Mouse (Mus musculus): ENCODE measurements around the gene Tspan5.

The Tspan5 gene

DNA sequence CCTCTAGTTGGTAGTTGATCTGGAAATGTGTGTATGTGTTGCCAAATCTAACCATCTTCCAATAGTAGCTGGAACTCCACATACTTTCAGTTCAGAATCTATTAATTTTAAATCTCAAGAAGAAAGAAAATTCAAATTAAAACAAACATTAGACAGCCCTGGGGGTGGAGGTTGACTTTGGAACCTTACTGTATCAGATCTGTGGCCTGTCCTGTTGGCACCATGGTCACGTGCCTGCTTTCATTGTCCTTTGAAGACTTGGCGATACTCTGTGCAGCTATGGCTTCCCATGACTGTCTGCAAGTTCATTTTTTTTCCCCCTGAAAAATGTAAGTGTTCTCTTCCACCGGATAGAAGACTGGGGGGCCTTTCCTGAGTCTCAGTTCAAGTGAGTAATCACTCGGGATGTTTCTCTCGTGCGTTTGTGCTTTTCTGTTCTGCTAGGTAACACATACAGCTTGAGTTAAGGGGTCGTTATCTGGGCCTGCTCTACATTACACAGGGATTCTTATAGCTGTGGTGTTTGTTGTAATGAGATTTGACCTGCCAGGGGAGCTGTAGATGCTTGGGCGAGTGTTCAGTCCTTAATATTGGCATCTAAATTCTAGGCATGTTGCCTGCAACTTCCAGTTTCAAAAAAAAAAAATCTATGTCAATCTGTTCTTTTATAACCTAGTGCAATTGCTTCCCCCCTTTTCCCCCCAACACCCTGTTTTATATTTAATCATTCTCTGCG lies 32.0 kb downstream of the Tspan5 start:
- no peak for DNase-seq

DNA sequence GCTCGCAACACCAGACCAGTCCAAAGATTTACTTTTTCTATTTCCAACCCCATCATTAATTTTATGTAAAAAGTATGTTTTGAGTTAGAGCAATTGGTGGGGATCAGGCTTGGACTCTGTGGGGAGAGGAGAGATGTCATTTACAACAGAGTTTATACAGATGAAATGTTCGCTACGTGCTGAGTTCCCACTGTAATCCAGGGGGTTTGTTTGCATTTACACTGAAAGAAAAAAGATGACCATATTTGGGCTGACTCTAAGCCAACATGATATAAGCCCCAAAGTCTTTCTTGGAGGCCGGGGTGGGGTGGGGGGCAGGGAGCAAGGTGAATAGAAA lies 32.6 kb downstream of the Tspan5 start:
- DNase-seq = no peak

DNA sequence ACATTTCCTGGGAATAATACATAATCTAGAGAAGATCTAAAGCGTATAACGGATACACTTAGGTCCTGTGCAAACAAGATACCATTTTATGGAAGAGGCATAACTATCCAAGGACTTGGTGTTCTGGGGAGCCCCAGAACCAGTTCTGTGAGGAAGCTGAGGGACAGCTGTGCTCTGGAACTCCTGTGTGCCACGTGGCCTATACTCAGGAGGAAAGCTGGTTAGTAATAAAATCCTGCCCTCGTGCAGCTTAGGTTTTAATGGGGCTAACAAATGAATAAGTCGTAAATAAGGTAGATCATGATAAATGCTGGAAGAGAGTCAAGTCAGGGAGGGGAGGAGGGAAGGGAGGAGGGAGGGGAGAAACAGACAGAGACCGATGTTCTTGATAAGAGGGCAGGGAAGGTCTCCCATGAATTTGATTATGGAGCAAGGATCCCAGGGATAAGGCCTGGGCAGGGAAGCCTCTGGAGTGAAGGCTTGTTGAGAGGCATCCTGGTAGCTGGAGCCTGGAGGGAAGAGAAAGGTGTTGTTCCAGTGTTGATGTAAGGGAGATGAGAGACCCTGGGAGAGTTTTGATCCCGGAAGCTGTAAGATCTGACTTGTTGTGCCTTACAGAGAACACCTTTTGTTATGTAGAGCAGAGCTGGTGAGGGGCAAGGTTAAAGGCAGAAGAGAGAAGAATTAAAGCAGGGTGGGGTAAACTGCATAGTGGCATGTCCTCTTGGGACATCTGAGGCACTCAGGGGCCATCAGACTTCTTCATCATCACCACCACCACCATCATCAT lies 34.1 kb downstream of the Tspan5 start:
- no peak for DNase-seq

DNA sequence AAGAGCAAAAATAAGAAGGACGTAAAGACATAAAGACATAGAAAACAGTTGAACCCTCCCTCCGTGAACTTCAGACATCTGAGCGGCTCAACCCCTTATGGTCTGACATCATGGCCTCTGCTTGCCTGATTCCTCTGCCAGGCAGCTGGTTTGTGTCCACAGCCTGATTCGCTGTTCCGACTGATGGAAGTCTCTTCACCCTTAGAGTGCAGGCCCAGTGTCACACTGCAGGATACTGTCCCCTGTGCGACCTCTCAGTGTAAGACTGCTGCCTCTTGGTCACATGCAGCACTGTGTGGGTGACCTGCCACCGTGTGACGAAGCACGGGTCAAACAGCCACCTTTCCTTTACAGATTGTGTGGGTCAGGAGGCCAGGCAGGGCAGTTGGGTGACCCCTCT lies 39.5 kb downstream of the Tspan5 start:
- no peak for DNase-seq

DNA sequence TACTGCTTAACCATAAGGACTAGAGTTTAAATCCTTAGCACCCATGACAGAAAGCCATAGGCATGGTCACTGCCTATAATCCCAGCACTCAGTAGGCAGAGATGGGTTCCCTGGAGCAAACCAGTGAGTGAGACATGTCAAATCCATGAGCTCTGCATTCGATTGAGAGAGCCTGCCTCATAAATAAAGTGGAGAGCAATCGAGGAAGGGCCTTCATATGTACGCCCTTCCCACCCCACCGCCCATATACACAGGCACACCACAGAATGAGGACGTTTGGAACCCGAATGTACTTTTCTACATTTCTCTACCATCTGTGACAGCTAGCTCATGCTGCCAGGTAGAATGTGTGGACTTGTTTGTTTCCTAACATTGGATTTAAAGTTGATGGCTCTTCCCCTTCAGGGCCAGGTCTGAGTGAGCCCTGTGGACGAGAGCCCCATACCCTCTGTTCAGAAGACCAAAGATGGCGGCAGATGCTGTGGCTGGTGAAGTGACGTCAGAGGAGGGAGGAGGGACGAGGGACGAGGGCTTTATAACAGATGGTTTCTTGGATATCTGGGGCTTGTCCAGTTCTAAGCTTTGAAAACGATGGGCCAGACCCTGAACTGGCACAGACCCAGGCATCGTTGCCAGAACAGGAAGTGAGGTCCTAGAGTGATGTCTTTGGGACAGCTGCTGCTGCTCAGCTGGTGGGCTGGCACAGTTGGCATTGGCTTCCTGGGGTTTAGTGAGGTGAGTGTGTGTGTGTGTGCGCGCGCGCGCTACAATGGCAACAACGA lies 42.1 kb downstream of the Tspan5 start:
- DNase-seq = no peak

DNA sequence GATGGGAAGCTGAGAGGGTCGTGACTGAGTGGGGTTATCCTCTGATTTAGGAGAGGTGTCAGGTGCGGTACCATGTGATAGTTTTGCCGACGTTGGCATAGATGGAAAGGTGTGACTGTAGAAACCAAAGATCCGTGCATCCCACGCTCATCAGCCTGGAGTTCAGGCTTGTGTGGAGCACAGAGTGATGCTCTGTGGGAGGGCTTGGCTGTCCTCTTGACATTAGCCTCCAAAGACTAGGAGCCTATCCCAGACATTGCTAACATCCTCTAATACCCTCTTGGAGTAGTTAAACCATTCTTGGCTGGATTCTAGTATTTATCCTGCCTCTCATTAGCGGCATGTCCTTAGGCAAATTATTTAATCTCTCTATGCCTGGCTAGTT lies 42.6 kb downstream of the Tspan5 start:
- DNase-seq = no peak

DNA sequence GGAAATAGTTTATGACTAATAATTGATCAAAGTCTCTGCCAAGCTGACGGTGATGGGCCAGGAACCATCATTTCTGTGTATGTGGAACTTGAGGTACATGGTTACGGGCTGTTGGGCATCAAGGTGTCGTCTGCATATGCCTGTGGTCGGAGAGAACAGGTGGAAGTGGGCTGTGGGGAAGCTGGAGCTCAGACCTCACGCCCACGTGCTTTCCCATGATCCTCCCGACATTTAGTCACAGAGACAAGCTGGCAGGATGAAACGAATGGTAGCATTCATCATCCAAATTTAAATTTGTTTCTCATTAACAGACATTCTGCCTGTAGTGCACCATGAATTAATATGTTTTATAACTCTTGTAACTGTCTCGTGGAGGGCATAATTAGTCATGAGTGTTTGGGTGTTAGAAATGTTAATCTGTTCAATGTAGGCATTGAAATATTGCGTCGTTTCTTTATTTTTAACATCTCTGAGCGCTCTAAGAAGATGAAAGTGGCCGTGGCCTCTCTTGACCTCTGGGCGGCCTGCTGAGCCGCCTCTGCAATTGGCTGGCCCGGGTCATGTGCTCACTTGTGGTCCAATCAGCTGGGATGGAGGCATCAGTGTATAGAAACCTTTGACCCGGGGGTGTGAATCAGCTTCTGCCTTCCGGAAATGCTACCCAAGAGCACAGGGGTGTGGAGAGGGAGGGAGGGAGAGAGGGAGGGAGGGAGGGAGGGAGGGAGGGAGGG lies 45.9 kb downstream of the Tspan5 start:
- no peak for DNase-seq

DNA sequence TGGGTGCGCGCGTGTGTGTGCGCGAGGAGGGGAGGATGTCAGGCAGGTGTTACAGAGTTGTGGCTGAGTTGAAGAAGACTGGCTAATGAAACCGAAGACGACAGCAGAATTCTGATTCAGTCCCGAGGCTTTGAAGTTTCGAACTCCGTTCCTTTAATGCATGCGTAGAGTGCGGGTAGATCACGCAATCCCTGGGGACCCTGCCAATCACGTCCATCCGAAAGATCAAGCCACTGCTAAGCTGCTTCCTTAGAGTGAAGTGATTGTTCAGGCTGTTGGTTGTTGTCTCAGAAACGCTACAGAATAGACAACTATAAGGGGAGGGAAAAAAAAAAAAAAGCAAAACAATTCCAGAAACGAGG lies 46.5 kb downstream of the Tspan5 start:
- DNase-seq = no peak

DNA sequence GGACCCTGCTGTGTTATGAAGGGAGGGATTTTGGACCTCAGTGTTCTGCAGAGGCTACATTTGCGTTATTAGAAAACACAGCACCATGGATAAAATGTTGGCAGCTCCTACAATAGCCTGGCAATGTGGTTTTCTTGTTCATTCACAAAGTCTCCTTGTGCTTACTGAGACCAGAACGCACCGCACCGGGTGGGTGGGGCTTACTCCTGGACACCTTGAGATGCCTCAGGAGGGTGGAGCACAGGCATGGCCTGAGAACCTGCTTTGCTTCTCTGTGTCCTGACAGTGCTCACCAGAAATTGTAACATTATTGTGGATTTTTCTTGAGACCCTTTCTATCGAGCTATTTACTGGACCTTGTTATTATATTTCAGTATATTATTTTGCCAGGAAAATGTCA lies 47.3 kb downstream of the Tspan5 start:
- DNase-seq = no peak

DNA sequence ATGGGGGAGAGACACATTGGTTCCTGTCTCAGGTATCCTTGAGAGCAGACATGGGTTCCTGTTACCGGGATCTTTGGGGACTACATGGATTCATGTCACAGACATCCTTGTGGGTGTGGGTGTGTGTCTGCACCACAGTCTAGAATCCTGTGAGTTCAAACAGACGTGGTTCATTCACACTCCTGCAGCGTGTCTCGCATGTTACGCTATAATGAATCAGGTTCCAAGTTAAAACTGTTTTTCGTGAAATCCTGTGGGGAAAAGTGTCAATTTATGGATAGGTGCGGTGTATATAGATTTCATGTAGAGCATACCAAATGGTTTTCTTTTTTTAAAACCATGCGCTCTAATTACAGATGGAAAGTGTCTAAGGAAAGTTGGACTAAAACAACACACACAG lies 52.5 kb downstream of the Tspan5 start:
- no peak for DNase-seq

DNA sequence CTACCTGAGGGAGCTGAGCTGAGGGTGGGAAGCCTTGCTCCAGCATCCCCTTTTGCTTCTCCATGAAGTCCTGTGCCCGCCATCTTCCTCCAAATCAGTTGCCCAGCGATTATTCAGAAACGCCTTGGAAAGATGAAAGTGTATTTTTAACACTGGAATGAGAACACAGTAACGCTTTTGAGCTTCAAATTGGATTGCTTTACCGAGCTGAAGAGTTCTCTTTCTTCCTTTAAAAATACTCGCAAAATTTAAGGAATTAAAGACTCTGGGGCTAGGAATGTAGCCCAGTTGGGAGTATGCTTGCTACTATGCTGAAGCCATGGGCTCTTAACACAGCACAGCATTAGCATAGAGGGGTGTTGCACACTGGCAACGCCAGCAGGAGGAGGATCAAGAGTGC lies 54.0 kb downstream of the Tspan5 start:
- no peak for DNase-seq

DNA sequence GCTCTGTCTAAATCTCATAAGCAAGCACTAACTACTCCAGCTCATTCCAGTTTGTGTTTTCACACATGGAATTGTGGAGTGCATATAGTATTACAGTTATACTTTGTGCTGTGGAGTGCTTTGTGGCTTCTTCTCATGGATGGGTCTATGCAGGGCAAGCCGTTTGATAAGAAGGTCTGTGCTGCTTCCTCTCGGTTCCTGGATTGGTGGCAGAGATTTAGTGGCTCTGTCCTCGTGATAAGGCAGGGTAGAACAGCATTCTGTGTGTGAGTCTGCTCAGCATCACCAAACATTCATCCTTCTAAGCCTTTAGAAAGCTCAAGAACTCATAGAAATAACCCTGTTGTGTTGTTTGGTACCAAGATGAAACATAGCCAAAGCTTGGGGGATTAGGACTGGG lies 54.6 kb downstream of the Tspan5 start:
- no peak for DNase-seq

DNA sequence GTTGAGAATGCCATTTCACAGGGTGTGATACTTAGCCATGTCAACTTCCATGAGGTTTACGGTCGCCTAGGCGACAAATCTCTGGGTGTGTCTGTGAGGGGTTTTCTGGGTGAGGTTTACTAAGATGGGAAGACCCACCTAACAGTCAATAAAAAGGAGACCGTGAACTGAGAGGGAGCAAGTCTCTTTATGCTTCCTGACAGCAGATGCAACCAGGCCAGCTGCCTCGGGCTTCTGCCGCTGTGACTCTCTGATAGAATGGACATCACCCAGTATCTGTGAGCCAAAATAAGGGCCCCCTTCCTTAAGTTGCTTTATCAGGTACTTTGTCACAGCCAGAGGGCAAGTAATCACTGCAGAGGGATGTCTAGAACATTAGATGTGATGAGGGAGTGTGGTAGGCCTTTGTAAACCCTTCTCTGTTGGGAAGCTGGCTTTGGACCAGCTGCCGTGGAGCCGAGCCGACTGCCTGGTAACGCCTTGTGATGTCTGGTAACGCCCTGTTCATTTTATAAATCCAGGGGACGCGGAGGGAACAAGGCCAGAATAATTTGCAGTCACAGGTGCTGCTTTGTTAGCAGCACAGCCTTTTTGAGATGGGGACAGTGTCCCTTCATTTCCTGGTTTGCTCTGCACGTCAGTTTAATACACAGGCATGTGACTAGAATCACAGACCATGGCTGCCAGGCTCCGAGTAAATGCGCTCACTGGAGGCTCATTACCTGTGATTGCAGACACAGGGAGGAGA lies 58.8 kb downstream of the Tspan5 start:
- DNase-seq = no peak

DNA sequence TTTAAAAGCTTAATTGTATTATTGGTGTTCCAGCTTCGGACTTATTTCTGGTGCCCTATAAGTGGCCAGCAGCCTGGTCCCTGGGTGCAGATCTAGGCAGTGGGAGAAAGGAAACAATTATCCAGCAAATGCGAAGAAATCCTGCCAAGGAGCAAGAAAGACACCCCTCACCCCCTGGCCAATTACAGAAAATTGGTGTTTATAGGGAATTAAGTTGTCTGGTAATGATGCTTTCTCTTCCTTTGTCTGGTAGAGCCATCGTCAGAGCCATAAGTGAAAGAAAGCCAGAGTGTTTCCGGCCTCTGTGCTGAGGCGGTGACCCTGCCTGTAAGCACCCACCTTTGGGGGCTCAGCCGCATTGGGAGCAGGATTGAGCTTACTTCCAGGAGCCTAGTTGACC lies 59.7 kb downstream of the Tspan5 start:
- no peak for DNase-seq

DNA sequence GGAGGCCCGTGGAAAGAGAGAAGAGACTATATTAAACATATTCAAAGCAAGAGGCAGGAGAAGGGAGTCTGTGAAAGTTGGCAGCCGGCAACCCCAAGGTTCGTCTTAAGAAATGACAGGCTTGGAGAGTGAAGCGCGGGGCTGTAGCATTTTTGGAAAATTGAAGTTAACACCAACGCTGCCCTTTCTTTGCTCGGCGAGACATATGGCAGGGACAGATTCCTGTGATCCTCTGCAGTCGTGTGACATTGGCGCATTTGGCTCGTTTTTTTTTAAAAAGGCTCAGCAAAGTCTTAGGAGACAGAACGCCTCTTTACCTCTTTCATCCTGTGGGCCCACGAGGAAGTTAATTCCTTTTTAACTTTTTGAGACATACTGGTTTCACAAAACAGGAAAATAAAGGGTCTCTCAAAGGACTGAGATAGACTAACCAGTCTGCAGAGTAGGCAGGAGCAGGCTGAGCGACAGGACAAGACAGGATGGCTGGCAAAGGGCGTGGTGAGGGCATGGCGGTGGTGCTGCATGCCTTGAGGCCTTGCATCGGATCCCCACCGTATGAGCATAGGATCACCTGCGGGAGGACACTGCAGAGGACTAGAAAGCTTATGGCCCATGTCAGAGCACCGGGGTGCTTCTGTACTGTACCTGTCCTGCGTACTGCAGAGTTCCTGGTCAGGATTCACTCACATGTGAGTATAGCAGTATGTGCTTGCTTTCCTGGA lies 60.9 kb downstream of the Tspan5 start:
- DNase-seq = no peak

DNA sequence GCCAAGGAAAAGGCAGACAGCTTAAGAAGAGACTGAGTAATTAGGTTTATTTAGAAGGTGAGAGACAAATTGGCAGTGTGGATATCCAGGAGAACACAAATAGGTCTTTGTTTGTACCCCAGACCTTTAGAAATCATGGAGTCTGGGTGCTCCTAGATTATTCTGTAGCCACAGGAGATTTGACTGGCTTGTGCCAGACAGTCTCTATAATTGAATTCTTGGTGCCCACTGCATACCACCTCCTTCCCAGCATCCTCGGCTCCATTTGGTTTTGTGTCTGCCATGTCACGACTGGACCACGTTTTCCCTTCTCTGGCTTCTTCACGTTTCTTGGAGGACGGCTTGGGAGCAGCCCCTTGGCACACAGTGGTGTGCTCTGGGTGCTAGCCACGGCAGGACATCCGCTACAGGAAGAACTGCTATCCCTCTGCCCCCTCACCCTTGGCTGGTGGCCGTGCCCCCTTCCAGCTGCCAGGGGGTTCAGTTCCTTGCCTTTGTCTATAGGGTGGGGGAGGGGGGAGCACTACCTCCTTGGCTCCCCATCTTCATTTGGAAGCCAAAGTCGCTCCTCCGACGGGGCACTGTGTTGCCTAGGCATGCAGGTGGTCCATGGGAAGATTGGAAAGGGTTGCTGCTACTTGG lies 61.6 kb downstream of the Tspan5 start:
- no peak for DNase-seq

DNA sequence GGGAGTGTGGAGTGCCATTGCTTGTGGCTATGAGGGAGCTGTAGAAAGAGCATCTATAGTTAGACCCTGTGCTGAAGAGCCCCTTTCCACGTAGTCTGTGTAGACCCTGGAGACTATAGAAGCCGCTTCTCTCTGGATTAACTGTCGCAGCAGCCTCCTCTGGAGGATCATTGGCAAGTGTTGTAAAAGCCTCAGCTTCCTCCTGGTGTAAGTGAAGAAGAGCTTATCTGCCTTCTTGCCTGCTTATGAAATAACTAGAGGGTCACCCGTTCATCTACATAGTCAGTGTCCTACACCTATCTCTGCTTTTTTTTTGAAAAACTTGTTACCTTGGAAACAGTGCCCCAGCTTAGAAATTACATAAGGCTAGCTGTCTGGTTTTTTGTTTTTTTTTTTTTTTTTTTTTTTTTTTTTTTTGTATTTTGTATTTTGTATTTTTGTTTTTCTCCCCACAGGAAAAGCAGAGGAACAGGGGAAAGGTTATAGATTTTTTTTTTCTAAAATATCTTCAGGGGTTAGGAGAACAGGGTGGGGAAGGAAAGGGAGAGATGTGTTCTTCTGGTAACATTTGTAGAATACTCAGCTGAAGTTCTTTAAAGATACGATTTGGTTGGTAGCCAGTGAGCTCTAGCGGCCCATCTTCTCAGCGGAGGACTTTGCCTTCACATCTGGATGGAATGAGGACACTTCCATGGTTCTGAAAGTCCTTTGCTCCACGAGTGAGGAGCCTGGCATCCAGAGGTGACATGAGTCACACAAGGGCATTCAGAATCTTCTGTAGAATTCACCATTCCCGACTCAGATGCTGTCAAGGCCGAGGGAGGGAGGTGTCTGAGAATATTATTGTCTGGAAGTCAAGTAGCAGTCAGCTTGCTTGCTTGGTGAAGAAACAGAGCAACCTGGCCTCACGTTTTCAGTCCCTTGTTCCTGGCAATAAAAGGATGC lies 62.4 kb downstream of the Tspan5 start:
- DNase-seq = no peak

DNA sequence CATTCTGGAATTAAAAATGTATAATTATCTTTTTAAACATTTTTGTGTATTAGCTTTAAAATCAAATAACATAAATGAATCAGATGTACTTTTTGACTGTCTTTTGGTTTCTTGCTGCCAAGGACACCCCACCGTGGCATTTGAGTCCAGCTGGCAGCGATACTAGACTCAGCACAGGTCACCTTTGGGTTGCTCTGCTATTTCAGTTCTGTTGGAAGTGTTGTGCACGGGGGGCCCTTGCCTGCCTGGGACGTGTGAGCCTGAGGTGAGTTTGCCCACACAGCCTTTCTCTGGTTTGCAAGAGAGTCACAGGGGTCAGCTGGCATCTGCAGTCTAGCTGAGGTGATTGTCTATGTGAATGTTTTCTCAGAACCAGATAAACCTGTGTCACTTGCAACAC lies 65.8 kb downstream of the Tspan5 start:
- DNase-seq = no peak

DNA sequence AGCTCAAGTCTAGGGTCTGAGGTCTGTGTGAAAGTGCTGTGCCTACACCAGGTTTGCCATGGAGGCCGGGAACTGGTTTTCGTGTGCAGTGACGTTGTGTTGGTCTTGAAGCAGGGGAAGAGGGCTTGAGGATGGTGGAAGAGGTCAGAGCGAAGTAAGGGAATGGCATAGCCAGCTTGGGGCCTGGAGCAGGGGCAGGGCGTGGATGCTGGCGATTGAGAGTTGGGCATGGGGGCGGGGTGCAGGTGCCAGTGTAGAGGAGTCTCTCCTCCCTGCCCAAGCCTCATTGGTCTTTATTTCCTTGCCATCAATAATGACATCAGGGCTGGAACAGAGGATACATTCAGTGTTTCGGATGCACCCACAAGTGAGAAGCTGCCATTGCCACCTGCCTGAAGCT lies 67.5 kb downstream of the Tspan5 start:
- DNase-seq = no peak

DNA sequence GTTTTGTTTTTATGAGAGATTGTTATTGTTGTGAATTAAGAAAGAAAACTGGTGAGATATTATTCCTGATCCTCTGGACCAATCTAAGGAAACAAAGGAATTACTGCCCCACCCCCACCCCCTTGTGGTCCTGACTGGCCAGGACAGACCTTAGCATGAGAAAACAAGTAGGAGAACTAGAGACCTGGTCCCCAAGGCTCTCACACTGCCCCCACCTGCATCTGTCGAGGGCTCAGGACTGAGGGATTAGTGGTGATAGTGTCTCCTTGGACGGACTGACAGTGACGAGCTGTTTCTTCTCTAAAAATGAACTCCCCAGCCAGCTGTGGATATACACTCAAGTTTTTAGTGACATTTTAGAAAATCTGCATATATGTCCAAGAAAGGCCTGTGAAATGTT lies 70.6 kb downstream of the Tspan5 start:
- DNase-seq = no peak

Measured in thymus, postnatal 25 days (tissue).